Mouse (Mus musculus) stomach, postnatal 0 days (tissue): ENCODE results near the gene Cdh23. TPM values are rescaled to one million over a fixed set of nuclear protein-coding genes. Genes with fewer than 3 reads are reported as not detected.

Experiments used
- ATAC-seq: fragments of 200-750 bp; cut with Nextera tagmentation; 2 replicates; pipeline ENCODE4 v1.8.0; 2017; ENCODE audit not compliant: low FRiP score, low TSS enrichment
- DNase-seq: peaks from one replicate; pipeline ENCODE4 v3.0.0-alpha.2; 2016; ENCODE audit warnings: low spot score
- H3K27ac ChIP-seq: fragments of 300-500 bp; sonication (generic); replicated peaks from 2 replicates; pipeline ENCODE4 v1.5.1; 2014; ENCODE audit warnings: mild to moderate bottlenecking, control low read depth
- H3K27me3 ChIP-seq: fragments of 300-500 bp; sonication (generic); 2 replicates; pipeline ENCODE4 v1.6.1; 2014; ENCODE audit warnings: low read length; ENCODE audit not compliant: control insufficient read depth, insufficient read depth
- H3K36me3 ChIP-seq: fragments of 300-500 bp; sonication (generic); 2 replicates; pipeline ENCODE4 v1.6.1; 2014; ENCODE audit warnings: low read length, mixed read lengths; ENCODE audit not compliant: control insufficient read depth, insufficient read depth
- H3K4me1 ChIP-seq: fragments of 300-500 bp; sonication (generic); replicated peaks from 2 replicates; pipeline ENCODE4 v1.6.1; 2014; ENCODE audit warnings: antibody characterized with exemption; ENCODE audit not compliant: control insufficient read depth, insufficient read depth
- H3K4me2 ChIP-seq: fragments of 300-500 bp; sonication (generic); replicated peaks from 2 replicates; pipeline ENCODE4 v1.6.1; 2014; ENCODE audit warnings: low read depth, mild to moderate bottlenecking, control low read depth, moderate library complexity
- H3K4me3 ChIP-seq: fragments of 300-500 bp; sonication (generic); 2 replicates; pipeline ENCODE4 v1.5.1; 2014; ENCODE audit warnings: low read depth, low read length, control low read depth
- H3K9ac ChIP-seq: fragments of 300-500 bp; sonication (generic); 2 replicates; pipeline ENCODE4 v1.6.1; 2014; ENCODE audit warnings: mild to moderate bottlenecking, low read length, control low read depth, mixed read lengths
- H3K9me3 ChIP-seq: fragments of 300-500 bp; sonication (generic); 2 replicates; pipeline ENCODE4 v1.6.1; 2016; ENCODE audit warnings: low read length; ENCODE audit not compliant: control insufficient read depth
- CTCF ChIP-seq: IDR thresholded peaks from 2 replicates; pipeline ENCODE4 v1.5.1; 2016; ENCODE audit warnings: antibody characterized with exemption, low read depth, mild to moderate bottlenecking, moderate library complexity
- EP300 ChIP-seq: optimal IDR thresholded peaks from 2 replicates; pipeline ENCODE3; 2016; ENCODE audit warnings: antibody characterized with exemption
- WGBS: fragments of 180-500 bp; shearing (Covaris S2); extraction: QIAGEN DNeasy Blood & Tissue Kit; methylation state at CpG from one replicate; pipeline ENCODE4 v1.1.7; 2014; 5-methylcytosine and 5-hydroxymethylcytosine counted together
- polyA plus RNA-seq: library from polyadenylated mRNA; unstranded; fragments of >200 nt; fragmentation: Nextera tagmentation; extraction: Ambion mirVana; gene quantifications from 2 replicates; pipeline ENCODE4 v1.2.1, GENCODE M21; 2015

The Cdh23 gene
- polyA plus RNA-seq, 1 experiment from 2014 or later: 0.18 TPM

- no peak overlapping the region for H3K4me3 ChIP-seq
- 31% methylated on average over 5 of the region's 5 CpGs for WGBS
- TF ChIP-seq CTCF: peak; percentile 78
- no peak for TF ChIP-seq EP300
Measured at GRCm38 (mm10) chr10:60411794-60412193, 284.5 kb downstream of the Cdh23 start.

GRCm38 (mm10) chr10:60407831-60408230, 288.5 kb downstream of the Cdh23 start:
- DNase-seq: peak; percentile 69
- H3K4me3 ChIP-seq: no peak overlapping the region
- H3K4me1 ChIP-seq: no peaks in the 10 kb centered on the region
- TF ChIP-seq EP300 (no peak), CTCF (peak; percentile 99)
- no peak overlapping the region for H3K4me2 ChIP-seq
- H3K36me3 ChIP-seq: no peaks in the 10 kb centered on the region
- peak; percentile 19; the same call in 1 of the 2 replicates for ATAC-seq
- WGBS: 7% methylated on average over 5 of the region's 5 CpGs
- no peak overlapping the region for H3K9ac ChIP-seq
- no peak overlapping the region for H3K27ac ChIP-seq
- no peaks in the 10 kb centered on the region for H3K9me3 ChIP-seq
- no peaks in the 10 kb centered on the region for H3K27me3 ChIP-seq

More at GRCm38 (mm10) chr10:60411794-60412193, 284.5 kb downstream of the Cdh23 start:
- Histone ChIP-seq H3K27me3 (no peaks in the 10 kb centered on the region), H3K27ac (no peak overlapping the region), H3K4me1 (no peaks in the 10 kb centered on the region), H3K9ac (no peak overlapping the region), H3K4me2 (no peak overlapping the region), H3K9me3 (no peaks in the 10 kb centered on the region), H3K36me3 (no peaks in the 10 kb centered on the region)
- no peak for ATAC-seq
- DNase-seq: no peak

GRCm38 (mm10) chr10:60405460-60406177, 290.7 kb downstream of the Cdh23 start:
- H3K27ac ChIP-seq: no peak overlapping the region; the same call in 1 of the 2 replicates
- WGBS: 40% methylated on average over 7 of the region's 7 CpGs
- no peak overlapping the region for H3K4me3 ChIP-seq
- H3K27me3 ChIP-seq: no peaks in the 10 kb centered on the region
- TF ChIP-seq EP300 (no peak), CTCF (no peak)
- H3K9me3 ChIP-seq: no peaks in the 10 kb centered on the region
- peak; percentile 28; the same call in 1 of the 2 replicates for ATAC-seq
- H3K9ac ChIP-seq: no peak overlapping the region
- H3K4me1 ChIP-seq: no peaks in the 10 kb centered on the region
- no peaks in the 10 kb centered on the region for H3K36me3 ChIP-seq
- no peak overlapping the region for H3K4me2 ChIP-seq
- no peak for DNase-seq

GRCm38 (mm10) chr10:60400507-60401295, 295.6 kb downstream of the Cdh23 start:
- WGBS: 71% methylated on average over 11 of the region's 11 CpGs
- DNase-seq (no peak), ATAC-seq (0 out of 2 replicates have a peak, but pooled peaks have one; percentile 16)
- H3K4me3 ChIP-seq: no peak overlapping the region
- no peaks in the 10 kb centered on the region for H3K36me3 ChIP-seq
- H3K4me2 ChIP-seq: no peak overlapping the region
- H3K27me3 ChIP-seq: no peaks in the 10 kb centered on the region
- no peaks in the 10 kb centered on the region for H3K4me1 ChIP-seq
- H3K9me3 ChIP-seq: no peaks in the 10 kb centered on the region
- no peak overlapping the region for H3K9ac ChIP-seq
- TF ChIP-seq EP300 (no peak), CTCF (no peak)
- H3K27ac ChIP-seq: no peak overlapping the region

- no peaks in the 10 kb centered on the region for H3K9me3 ChIP-seq
- ATAC-seq: no peak
- H3K27me3 ChIP-seq: no peaks in the 10 kb centered on the region
- DNase-seq: no peak
- H3K27ac ChIP-seq: no peak within 1 kb of the TSS
- 65% methylated on average over 7 of the region's 7 CpGs for WGBS
- no peaks in the 10 kb centered on the region for H3K4me1 ChIP-seq
- H3K4me3 ChIP-seq: no peak within 1 kb of the TSS
- TF ChIP-seq EP300: no peak
- no peak for TF ChIP-seq CTCF
- H3K4me2 ChIP-seq: no peak within 1 kb of the TSS
- H3K36me3 ChIP-seq: no peaks in the 10 kb centered on the region
- H3K9ac ChIP-seq: no peak within 1 kb of the TSS
Measured at GRCm38 (mm10) chr10:60399449-60399848, 296.8 kb downstream of the Cdh23 start, which contains the start of gene Gm17455. Gene Gm17455, plus strand, starts transcription at chr10:60399726.
